Mouse (Mus musculus) heart, embryonic 13.5 days (tissue): ENCODE measurements around the gene Pde11a. TPM values are rescaled to one million over a fixed set of nuclear protein-coding genes. Genes with fewer than 3 reads are reported as not detected.

Source experiments
- ATAC-seq: fragments of 200-750 bp; cut with Nextera tagmentation; 2 replicates; pipeline ENCODE4 v1.8.0; 2017; ENCODE audit warnings: moderate TSS enrichment; ENCODE audit not compliant: insufficient number of reproducible peaks, low FRiP score, low TSS enrichment; ENCODE audit errors: extremely low read depth
- H3K27ac ChIP-seq: fragments of 300-500 bp; sonication (generic); replicated peaks from 2 replicates; pipeline ENCODE4 v1.5.1; 2015; ENCODE audit warnings: moderate library complexity, mild to moderate bottlenecking, inconsistent platforms
- H3K27me3 ChIP-seq: fragments of 300-500 bp; sonication (generic); replicated peaks from 2 replicates; pipeline ENCODE4 v1.6.1; 2015; ENCODE audit warnings: mild to moderate bottlenecking, inconsistent platforms
- H3K36me3 ChIP-seq: fragments of 300-500 bp; sonication (generic); 2 replicates; pipeline ENCODE4 v1.6.1; 2015; ENCODE audit warnings: mild to moderate bottlenecking, inconsistent platforms
- H3K4me1 ChIP-seq: fragments of 300-500 bp; sonication (generic); 2 replicates; pipeline ENCODE4 v1.6.1; 2015; ENCODE audit warnings: inconsistent platforms
- H3K4me2 ChIP-seq: fragments of 300-500 bp; sonication (generic); 2 replicates; pipeline ENCODE4 v1.6.1; 2015; ENCODE audit warnings: inconsistent platforms, mild to moderate bottlenecking, moderate library complexity
- H3K4me3 ChIP-seq: fragments of 300-500 bp; sonication (generic); 2 replicates; pipeline ENCODE4 v1.5.1; 2015; ENCODE audit warnings: moderate library complexity, mild to moderate bottlenecking, inconsistent platforms
- H3K9ac ChIP-seq: fragments of 300-500 bp; sonication (generic); 2 replicates; pipeline ENCODE4 v1.6.1; 2015; ENCODE audit warnings: inconsistent platforms, mild to moderate bottlenecking, moderate library complexity
- H3K9me3 ChIP-seq: fragments of 300-500 bp; sonication (generic); 2 replicates; pipeline ENCODE4 v1.6.1; 2016; ENCODE audit warnings: inconsistent platforms
- WGBS: fragments of 180-500 bp; shearing (Covaris S2); methylation state at CpG from one replicate; pipeline ENCODE4 v1.1.7; 2015; ENCODE audit warnings: mixed read lengths; 5-methylcytosine and 5-hydroxymethylcytosine counted together
- polyA plus RNA-seq: library from polyadenylated mRNA; unstranded; fragments of >200 nt; fragmentation: Nextera tagmentation; extraction: Ambion mirVana; gene quantifications from 2 replicates; pipeline ENCODE4 v1.2.1, GENCODE M21; 2015

The Pde11a gene
- polyA plus RNA-seq, 1 experiment from 2014 or later: 0.05 TPM

- 0 out of 2 replicates have a peak, but pooled peaks cover 2% of the 10 kb centered on the region for H3K9me3 ChIP-seq
- no peak for ATAC-seq
- no peak overlapping the region for H3K27ac ChIP-seq
- no peaks in the 10 kb centered on the region for H3K36me3 ChIP-seq
- H3K4me3 ChIP-seq: no peak overlapping the region
- 64% methylated on average over 2 of the region's 2 CpGs for WGBS
- H3K9ac ChIP-seq: no peak overlapping the region
- no peak overlapping the region for H3K4me2 ChIP-seq
- H3K27me3 ChIP-seq: no peaks in the 10 kb centered on the region
- H3K4me1 ChIP-seq: peaks cover 10% of the 10 kb centered on the region; the same call in 1 of the 2 replicates
These were observed 99.4 kb downstream of the Pde11a start for GRCm38 (mm10) chr2:76239175-76239574.

- no peak for ATAC-seq
- 49% methylated on average over 3 of the region's 3 CpGs for WGBS
- H3K4me1 ChIP-seq: peaks cover 10% of the 10 kb centered on the region; the same call in 1 of the 2 replicates
- H3K36me3 ChIP-seq: no peaks in the 10 kb centered on the region
- 0 out of 2 replicates have a peak, but pooled peaks cover 2% of the 10 kb centered on the region for H3K9me3 ChIP-seq
- H3K27ac ChIP-seq: no peak overlapping the region
- no peak overlapping the region for H3K9ac ChIP-seq
- H3K27me3 ChIP-seq: no peaks in the 10 kb centered on the region
- H3K4me3 ChIP-seq: no peak overlapping the region
- H3K4me2 ChIP-seq: no peak overlapping the region
These were observed 100.1 kb downstream of the Pde11a start for GRCm38 (mm10) chr2:76238496-76238895.

GRCm38 (mm10) chr2:76237638-76238420 is 100.7 kb downstream of the Pde11a start:
- 44% methylated on average over 10 of the region's 10 CpGs for WGBS
- Histone ChIP-seq H3K4me1 (peaks cover 10% of the 10 kb centered on the region; the same call in 1 of the 2 replicates), H3K36me3 (no peaks in the 10 kb centered on the region), H3K27me3 (no peaks in the 10 kb centered on the region), H3K4me2 (no peak overlapping the region), H3K9ac (no peak overlapping the region), H3K27ac (no peak overlapping the region), H3K4me3 (no peak overlapping the region), H3K9me3 (0 out of 2 replicates have a peak, but pooled peaks cover 2% of the 10 kb centered on the region)
- no peak for ATAC-seq

- ATAC-seq: no peak
- Histone ChIP-seq H3K9me3 (no peaks in the 10 kb centered on the region), H3K27ac (no peak overlapping the region), H3K4me2 (no peak overlapping the region), H3K4me1 (no peaks in the 10 kb centered on the region), H3K27me3 (no peaks in the 10 kb centered on the region), H3K9ac (no peak overlapping the region), H3K36me3 (no peaks in the 10 kb centered on the region), H3K4me3 (no peak overlapping the region)
- 52% methylated on average over 6 of the region's 6 CpGs for WGBS
These were observed 118.0 kb downstream of the Pde11a start for GRCm38 (mm10) chr2:76220364-76221108.

GRCm38 (mm10) chr2:76219540-76219939 is 119.0 kb downstream of the Pde11a start:
- Histone ChIP-seq H3K36me3 (no peaks in the 10 kb centered on the region), H3K9ac (no peak overlapping the region), H3K4me3 (no peak overlapping the region), H3K4me1 (no peaks in the 10 kb centered on the region), H3K27me3 (no peaks in the 10 kb centered on the region), H3K9me3 (no peaks in the 10 kb centered on the region), H3K4me2 (no peak overlapping the region), H3K27ac (no peak overlapping the region)
- 71% methylated on average over 6 of the region's 6 CpGs for WGBS
- no peak for ATAC-seq

- no peak for ATAC-seq
These were observed 122.4 kb downstream of the Pde11a start for GRCm38 (mm10) chr2:76216146-76216545.

GRCm38 (mm10) chr2:76215219-76215618 is 123.4 kb downstream of the Pde11a start:
- no peaks in the 10 kb centered on the region for H3K27me3 ChIP-seq
- H3K9me3 ChIP-seq: no peaks in the 10 kb centered on the region
- ATAC-seq: no peak
- H3K36me3 ChIP-seq: no peaks in the 10 kb centered on the region
- H3K27ac ChIP-seq: no peak overlapping the region
- no peak overlapping the region for H3K9ac ChIP-seq
- no peak overlapping the region for H3K4me3 ChIP-seq
- H3K4me2 ChIP-seq: no peak overlapping the region
- H3K4me1 ChIP-seq: no peaks in the 10 kb centered on the region
- 75% methylated on average over 9 of the region's 9 CpGs for WGBS

More at GRCm38 (mm10) chr2:76216146-76216545, 122.4 kb downstream of the Pde11a start:
- H3K9ac ChIP-seq: no peak overlapping the region
- H3K36me3 ChIP-seq: no peaks in the 10 kb centered on the region
- H3K4me1 ChIP-seq: no peaks in the 10 kb centered on the region
- no peak overlapping the region for H3K27ac ChIP-seq
- no peak overlapping the region for H3K4me3 ChIP-seq
- 55% methylated on average over 7 of the region's 7 CpGs for WGBS
- no peak overlapping the region for H3K4me2 ChIP-seq
- H3K27me3 ChIP-seq: no peaks in the 10 kb centered on the region
- H3K9me3 ChIP-seq: no peaks in the 10 kb centered on the region

- no peaks in the 10 kb centered on the region for H3K36me3 ChIP-seq
- H3K4me3 ChIP-seq: no peak overlapping the region
- peak overlapping the region; percentile 24 for H3K27ac ChIP-seq
- ATAC-seq: no peak
- H3K4me2 ChIP-seq: no peak overlapping the region
- 17% methylated on average over 1 of the region's 1 CpGs for WGBS
- H3K27me3 ChIP-seq: no peaks in the 10 kb centered on the region
- peaks cover 14% of the 10 kb centered on the region for H3K4me1 ChIP-seq
- no peak overlapping the region for H3K9ac ChIP-seq
- H3K9me3 ChIP-seq: no peaks in the 10 kb centered on the region
These were observed 153.4 kb downstream of the Pde11a start for GRCm38 (mm10) chr2:76185126-76185525.

GRCm38 (mm10) chr2:76162822-76163221 is 175.8 kb downstream of the Pde11a start:
- Histone ChIP-seq H3K9me3 (no peaks in the 10 kb centered on the region), H3K27ac (no peak overlapping the region), H3K4me1 (no peaks in the 10 kb centered on the region), H3K4me2 (no peak overlapping the region), H3K9ac (no peak overlapping the region), H3K27me3 (no peaks in the 10 kb centered on the region), H3K36me3 (no peaks in the 10 kb centered on the region), H3K4me3 (no peak overlapping the region)
- 82% methylated on average over 4 of the region's 4 CpGs for WGBS
- ATAC-seq: no peak

- Histone ChIP-seq H3K9ac (no peak overlapping the region), H3K27me3 (no peaks in the 10 kb centered on the region), H3K4me1 (no peaks in the 10 kb centered on the region), H3K27ac (no peak overlapping the region), H3K9me3 (no peaks in the 10 kb centered on the region), H3K36me3 (no peaks in the 10 kb centered on the region), H3K4me3 (no peak overlapping the region), H3K4me2 (no peak overlapping the region)
- no peak for ATAC-seq
- 72% methylated on average over 2 of the region's 2 CpGs for WGBS
These were observed 179.6 kb downstream of the Pde11a start for GRCm38 (mm10) chr2:76158973-76159372.

- Histone ChIP-seq H3K4me2 (no peak overlapping the region), H3K36me3 (no peaks in the 10 kb centered on the region), H3K27me3 (no peaks in the 10 kb centered on the region), H3K9ac (no peak overlapping the region), H3K4me3 (no peak overlapping the region), H3K4me1 (no peaks in the 10 kb centered on the region), H3K9me3 (no peaks in the 10 kb centered on the region), H3K27ac (no peak overlapping the region)
- WGBS: 77% methylated on average over 10 of the region's 10 CpGs
- ATAC-seq: no peak
These were observed 197.4 kb downstream of the Pde11a start for GRCm38 (mm10) chr2:76141136-76141535.
